Mouse (Mus musculus): ENCODE measurements around the gene Cars2. TPM values are rescaled to one million over a fixed set of nuclear protein-coding genes. Genes with fewer than 3 reads are reported as not detected.
"Not testable (repeated sequence)": the region's sequence is repeated elsewhere in the genome, so short reads cannot be mapped to it uniquely, and the experiment has no call there.

Gene Cars2
- polyA plus RNA-seq, 1 experiment from 2014 or later = 35.5 TPM

GRCm38 (mm10) chr8:11552390-11552789 lies 1.8 kb upstream of the Cars2 start:
- Histone ChIP-seq H3K4me1 (ENCODE audit: control insufficient read depth, insufficient read depth, low read length) (peaks cover 20% of the 10 kb centered on the region; the same call in 1 of the 2 replicates), H3K27ac (ENCODE audit: low read length) (no peak overlapping the region), H3K4me2 (replicated peaks; ENCODE audit: low read depth, low read length) (no peak overlapping the region), H3K9ac (replicated peaks; ENCODE audit: low read depth, low read length) (no peak overlapping the region), H3K36me3 (ENCODE audit: control insufficient read depth, insufficient read depth, low read length) (no peaks in the 10 kb centered on the region; the same call in 1 of the 2 replicates), H3K27me3 (ENCODE audit: control insufficient read depth, insufficient read depth, low read length) (no peaks in the 10 kb centered on the region), H3K4me3 (ENCODE audit: low read depth, low read length) (no peak overlapping the region), H3K9me3 (ENCODE audit: control insufficient read depth, low read depth, low read length) (no peaks in the 10 kb centered on the region)
- WGBS = 82% methylated on average over 10 of the region's 10 CpGs
- no peak for ATAC-seq (ENCODE audit: insufficient number of reproducible peaks, insufficient read depth, low FRiP score, low read depth)

GRCm38 (mm10) chr8:11551497-11551896 lies 914 bp upstream of the Cars2 start:
- H3K27me3 ChIP-seq (ENCODE audit: control insufficient read depth, insufficient read depth, low read length); H3K9ac ChIP-seq (replicated peaks; ENCODE audit: low read depth, low read length); H3K4me2 ChIP-seq (replicated peaks; ENCODE audit: low read depth, low read length); H3K27ac ChIP-seq (ENCODE audit: low read length); H3K9me3 ChIP-seq (ENCODE audit: control insufficient read depth, low read depth, low read length); ATAC-seq (ENCODE audit: insufficient number of reproducible peaks, insufficient read depth, low FRiP score, low read depth); H3K4me3 ChIP-seq (ENCODE audit: low read depth, low read length); H3K36me3 ChIP-seq (ENCODE audit: control insufficient read depth, insufficient read depth, low read length): not testable (repeated sequence)
- H3K4me1 ChIP-seq (ENCODE audit: control insufficient read depth, insufficient read depth, low read length) = peaks cover 20% of the 10 kb centered on the region; the same call in 1 of the 2 replicates
- 69% methylated on average over 3 of the region's 4 CpGs for WGBS

GRCm38 (mm10) chr8:11549706-11550105 lies 877 bp downstream of the Cars2 start:
- no peak overlapping the region; the same call in 1 of the 2 replicates for H3K27ac ChIP-seq (ENCODE audit: low read length)
- H3K4me1 ChIP-seq (ENCODE audit: control insufficient read depth, insufficient read depth, low read length) = peaks cover 20% of the 10 kb centered on the region; the same call in 1 of the 2 replicates
- H3K9me3 ChIP-seq (ENCODE audit: control insufficient read depth, low read depth, low read length) = no peaks in the 10 kb centered on the region
- no peaks in the 10 kb centered on the region for H3K27me3 ChIP-seq (ENCODE audit: control insufficient read depth, insufficient read depth, low read length)
- peak overlapping the region; percentile 69 for H3K4me3 ChIP-seq (ENCODE audit: low read depth, low read length)
- ATAC-seq (ENCODE audit: insufficient number of reproducible peaks, insufficient read depth, low FRiP score, low read depth) = no peak
- no peaks in the 10 kb centered on the region; the same call in 1 of the 2 replicates for H3K36me3 ChIP-seq (ENCODE audit: control insufficient read depth, insufficient read depth, low read length)
- H3K4me2 ChIP-seq (replicated peaks; ENCODE audit: low read depth, low read length) = peak overlapping the region; percentile 79
- peak overlapping the region; percentile 71; the same call in 1 of the 2 replicates for H3K9ac ChIP-seq (replicated peaks; ENCODE audit: low read depth, low read length)
- WGBS = 18% methylated on average over 7 of the region's 7 CpGs

- Histone ChIP-seq H3K4me3 (ENCODE audit: low read depth, low read length) (no peak overlapping the region), H3K27ac (ENCODE audit: low read length) (no peak overlapping the region), H3K27me3 (ENCODE audit: control insufficient read depth, insufficient read depth, low read length) (no peaks in the 10 kb centered on the region), H3K36me3 (ENCODE audit: control insufficient read depth, insufficient read depth, low read length) (peaks cover under 1% of the 10 kb centered on the region), H3K9ac (replicated peaks; ENCODE audit: low read depth, low read length) (no peak overlapping the region), H3K4me1 (ENCODE audit: control insufficient read depth, insufficient read depth, low read length) (peaks cover 11% of the 10 kb centered on the region; the same call in 1 of the 2 replicates), H3K4me2 (replicated peaks; ENCODE audit: low read depth, low read length) (no peak overlapping the region), H3K9me3 (ENCODE audit: control insufficient read depth, low read depth, low read length) (no peaks in the 10 kb centered on the region)
- no peak for ATAC-seq (ENCODE audit: insufficient number of reproducible peaks, insufficient read depth, low FRiP score, low read depth)
- 65% methylated on average over 6 of the region's 6 CpGs for WGBS
Observed at GRCm38 (mm10) chr8:11547063-11547462, 3.5 kb downstream of the Cars2 start.

GRCm38 (mm10) chr8:11544386-11544785 lies 6.2 kb downstream of the Cars2 start:
- Histone ChIP-seq H3K9me3 (ENCODE audit: control insufficient read depth, low read depth, low read length) (no peaks in the 10 kb centered on the region), H3K4me1 (ENCODE audit: control insufficient read depth, insufficient read depth, low read length) (no peaks in the 10 kb centered on the region), H3K4me2 (replicated peaks; ENCODE audit: low read depth, low read length) (no peak overlapping the region), H3K4me3 (ENCODE audit: low read depth, low read length) (no peak overlapping the region), H3K27ac (ENCODE audit: low read length) (no peak overlapping the region), H3K27me3 (ENCODE audit: control insufficient read depth, insufficient read depth, low read length) (no peaks in the 10 kb centered on the region), H3K36me3 (ENCODE audit: control insufficient read depth, insufficient read depth, low read length) (peaks cover 13% of the 10 kb centered on the region), H3K9ac (replicated peaks; ENCODE audit: low read depth, low read length) (no peak overlapping the region)
- 56% methylated on average over 3 of the region's 3 CpGs for WGBS
- no peak for ATAC-seq (ENCODE audit: insufficient number of reproducible peaks, insufficient read depth, low FRiP score, low read depth)

GRCm38 (mm10) chr8:11542866-11543265 lies 7.7 kb downstream of the Cars2 start:
- 80% methylated on average over 4 of the region's 4 CpGs for WGBS
- Histone ChIP-seq H3K4me3 (ENCODE audit: low read depth, low read length) (no peak overlapping the region), H3K36me3 (ENCODE audit: control insufficient read depth, insufficient read depth, low read length) (peaks cover 13% of the 10 kb centered on the region), H3K4me2 (replicated peaks; ENCODE audit: low read depth, low read length) (no peak overlapping the region), H3K27me3 (ENCODE audit: control insufficient read depth, insufficient read depth, low read length) (no peaks in the 10 kb centered on the region), H3K9ac (replicated peaks; ENCODE audit: low read depth, low read length) (no peak overlapping the region), H3K9me3 (ENCODE audit: control insufficient read depth, low read depth, low read length) (no peaks in the 10 kb centered on the region), H3K27ac (ENCODE audit: low read length) (no peak overlapping the region), H3K4me1 (ENCODE audit: control insufficient read depth, insufficient read depth, low read length) (no peaks in the 10 kb centered on the region)
- no peak for ATAC-seq (ENCODE audit: insufficient number of reproducible peaks, insufficient read depth, low FRiP score, low read depth)

GRCm38 (mm10) chr8:11542031-11542430 lies 8.6 kb downstream of the Cars2 start:
- no peak overlapping the region for H3K9ac ChIP-seq (replicated peaks; ENCODE audit: low read depth, low read length)
- H3K4me1 ChIP-seq (ENCODE audit: control insufficient read depth, insufficient read depth, low read length) = no peaks in the 10 kb centered on the region
- H3K27me3 ChIP-seq (ENCODE audit: control insufficient read depth, insufficient read depth, low read length) = no peaks in the 10 kb centered on the region
- H3K4me3 ChIP-seq (ENCODE audit: low read depth, low read length) = no peak overlapping the region
- WGBS = 94% methylated on average over 12 of the region's 12 CpGs
- no peaks in the 10 kb centered on the region for H3K9me3 ChIP-seq (ENCODE audit: control insufficient read depth, low read depth, low read length)
- H3K27ac ChIP-seq (ENCODE audit: low read length) = no peak overlapping the region
- H3K36me3 ChIP-seq (ENCODE audit: control insufficient read depth, insufficient read depth, low read length) = peaks cover 13% of the 10 kb centered on the region
- ATAC-seq (ENCODE audit: insufficient number of reproducible peaks, insufficient read depth, low FRiP score, low read depth) = no peak
- no peak overlapping the region for H3K4me2 ChIP-seq (replicated peaks; ENCODE audit: low read depth, low read length)

- Histone ChIP-seq H3K4me1 (ENCODE audit: control insufficient read depth, insufficient read depth, low read length) (no peaks in the 10 kb centered on the region), H3K4me2 (replicated peaks; ENCODE audit: low read depth, low read length) (no peak overlapping the region), H3K36me3 (ENCODE audit: control insufficient read depth, insufficient read depth, low read length) (peaks cover 19% of the 10 kb centered on the region), H3K27ac (ENCODE audit: low read length) (no peak overlapping the region), H3K9ac (replicated peaks; ENCODE audit: low read depth, low read length) (no peak overlapping the region), H3K27me3 (ENCODE audit: control insufficient read depth, insufficient read depth, low read length) (no peaks in the 10 kb centered on the region), H3K9me3 (ENCODE audit: control insufficient read depth, low read depth, low read length) (no peaks in the 10 kb centered on the region), H3K4me3 (ENCODE audit: low read depth, low read length) (no peak overlapping the region)
- no peak for ATAC-seq (ENCODE audit: insufficient number of reproducible peaks, insufficient read depth, low FRiP score, low read depth)
- 94% methylated on average over 8 of the region's 8 CpGs for WGBS
Observed at GRCm38 (mm10) chr8:11540182-11540581, 10.4 kb downstream of the Cars2 start.

GRCm38 (mm10) chr8:11539049-11539448 lies 11.5 kb downstream of the Cars2 start:
- peaks cover 19% of the 10 kb centered on the region for H3K36me3 ChIP-seq (ENCODE audit: control insufficient read depth, insufficient read depth, low read length)
- WGBS = 90% methylated on average over 4 of the region's 4 CpGs

More at GRCm38 (mm10) chr8:11539049-11539448, 11.5 kb downstream of the Cars2 start:
- Histone ChIP-seq H3K4me3 (ENCODE audit: low read depth, low read length) (no peak overlapping the region), H3K4me2 (replicated peaks; ENCODE audit: low read depth, low read length) (no peak overlapping the region), H3K4me1 (ENCODE audit: control insufficient read depth, insufficient read depth, low read length) (no peaks in the 10 kb centered on the region), H3K27ac (ENCODE audit: low read length) (no peak overlapping the region), H3K27me3 (ENCODE audit: control insufficient read depth, insufficient read depth, low read length) (no peaks in the 10 kb centered on the region), H3K9me3 (ENCODE audit: control insufficient read depth, low read depth, low read length) (no peaks in the 10 kb centered on the region), H3K9ac (replicated peaks; ENCODE audit: low read depth, low read length) (no peak overlapping the region)
- ATAC-seq (ENCODE audit: insufficient number of reproducible peaks, insufficient read depth, low FRiP score, low read depth) = no peak

Measured in stomach, embryonic 14.5 days (tissue).